ENCODE assay signal across 9 mouse cellular contexts in the genomic region with DNA sequence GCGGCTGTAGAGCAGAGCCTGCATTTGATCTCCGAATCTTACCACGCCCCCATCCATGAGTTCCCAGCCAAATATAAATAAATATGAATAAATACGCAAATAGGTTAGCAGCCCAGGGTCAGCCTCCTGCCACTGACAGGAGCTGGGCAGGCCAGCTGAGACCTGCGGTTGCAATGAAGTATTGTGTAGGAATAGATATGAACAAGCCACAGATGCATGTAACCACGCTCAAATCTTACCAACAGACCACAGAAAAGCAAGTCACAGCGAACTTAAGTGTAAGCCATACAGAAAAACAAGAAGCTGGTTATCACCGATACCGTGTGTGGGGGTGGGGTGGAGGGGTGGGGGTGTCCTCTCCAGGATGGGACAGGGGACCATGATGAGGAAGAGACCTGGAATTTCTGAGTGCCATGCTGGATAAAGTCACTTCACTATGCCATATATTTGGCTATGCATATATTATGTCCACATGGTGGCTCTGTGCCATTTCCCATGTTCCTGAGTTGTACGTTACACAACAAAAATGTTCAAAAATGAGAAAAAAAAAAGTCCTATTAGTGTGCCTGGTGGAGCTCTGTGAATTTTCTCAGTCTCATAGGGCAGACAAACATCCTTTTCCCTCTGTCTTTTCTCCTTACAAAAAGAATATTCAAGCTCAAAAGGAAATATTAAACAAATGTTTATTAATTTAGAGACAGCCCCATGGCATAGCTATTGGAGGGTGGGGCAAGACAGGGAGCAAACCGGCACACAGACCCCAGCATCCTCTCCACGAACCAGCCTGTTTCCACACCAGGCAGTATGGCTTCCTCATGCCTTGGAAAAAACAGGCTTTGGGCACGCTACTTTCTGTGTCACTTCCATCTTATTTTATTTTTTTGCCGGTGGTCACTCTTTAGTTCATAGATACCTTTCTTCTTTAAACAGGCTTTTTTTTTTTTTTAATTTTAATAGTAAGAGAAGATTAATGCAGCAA. TPM values are rescaled to one million over a fixed set of nuclear protein-coding genes. Genes with fewer than 3 reads are reported as not detected.
DNase-seq lines count a peak whose midpoint lies in the region; ATAC-seq and TF ChIP-seq lines count a peak whose summit lies in the region.
"Had no signal": no experiment of that assay in that cellular context is flagged by ENCODE, and none has a peak within 500 bp of the region (broad histone marks: within the 10 kb centered on the region; RNA-seq: fewer than 3 reads in every experiment).

No protein-coding gene starts in this region.

- no peak for DNase-seq in heart, adult 18-20 months
- no peak for DNase-seq in adrenal gland, adult 8-10 months
- DNase-seq in urinary bladder, postnatal 25 days (ENCODE audit: low spot score): no peak
- DNase-seq: kidney, adult 9 months had no signal

- peaks cover 37% of the 10 kb centered on the region for H3K4me1 ChIP-seq in heart, embryonic 15.5 days (replicated peaks)
- H3K4me1 ChIP-seq in bone marrow macrophage, adult 2 months (ENCODE audit: control insufficient read depth, insufficient read depth, low read length): peaks cover 5% of the 10 kb centered on the region
- H3K4me1 ChIP-seq in hindbrain, embryonic 13.5 days (replicated peaks): peaks cover 44% of the 10 kb centered on the region
- peaks cover 44% of the 10 kb centered on the region for H3K4me1 ChIP-seq in midbrain, embryonic 12.5 days

- no peaks in the 10 kb centered on the region for H3K27me3 ChIP-seq in heart, embryonic 15.5 days
- H3K27me3 ChIP-seq in hindbrain, embryonic 13.5 days: peaks cover 8% of the 10 kb centered on the region; the same call in 1 of the 2 replicates
- H3K27me3 ChIP-seq in midbrain, embryonic 12.5 days: peaks cover 20% of the 10 kb centered on the region

- TF ChIP-seq POLR2A in bone marrow macrophage, adult 2 months (IDR thresholded peaks at IDR 0.05; ENCODE audit: borderline replicate concordance, low read depth, low read length): no peak

- WGBS in heart, embryonic 15.5 days: 44% methylated on average over 14 of the region's 14 CpGs
- 42% methylated on average over 14 of the region's 14 CpGs for WGBS in hindbrain, embryonic 13.5 days
- 53% methylated on average over 14 of the region's 14 CpGs for WGBS in midbrain, embryonic 12.5 days

- H3K36me3 ChIP-seq in heart, embryonic 15.5 days: no peaks in the 10 kb centered on the region
- no peaks in the 10 kb centered on the region for H3K36me3 ChIP-seq in hindbrain, embryonic 13.5 days
- H3K36me3 ChIP-seq in midbrain, embryonic 12.5 days: no peaks in the 10 kb centered on the region

- no peak for ATAC-seq in heart, embryonic 15.5 days (replicated peaks; ENCODE audit: insufficient number of reproducible peaks, insufficient read depth, low FRiP score, low read depth)
- ATAC-seq in hindbrain, embryonic 13.5 days (ENCODE audit: low FRiP score): no peak
- no peak for ATAC-seq in midbrain, embryonic 12.5 days (ENCODE audit: low FRiP score, low read depth)
- ATAC-seq in erythroblast, adult 5-6 weeks (replicated peaks; ENCODE audit: low FRiP score, poor library complexity, severe bottlenecking): no peak

- no peak for TF ChIP-seq CTCF in bone marrow macrophage, adult 2 months (IDR thresholded peaks at IDR 0.05; ENCODE audit: low read depth, low read length)

- H3K27ac ChIP-seq in heart, embryonic 15.5 days: 0 out of 2 replicates have a peak overlapping the region, but pooled peaks have one; percentile 79
- H3K27ac ChIP-seq in bone marrow macrophage, adult 2 months (ENCODE audit: insufficient read depth, low read depth, low read length): no peak overlapping the region
- H3K27ac ChIP-seq in hindbrain, embryonic 13.5 days: peak overlapping the region; percentile 95
- H3K27ac ChIP-seq in midbrain, embryonic 12.5 days (replicated peaks): peak overlapping the region; percentile 72

- H3K9ac ChIP-seq in heart, embryonic 15.5 days: peak overlapping the region; percentile 52
- H3K9ac ChIP-seq in hindbrain, embryonic 13.5 days: peak overlapping the region; percentile 72
- H3K9ac ChIP-seq in midbrain, embryonic 12.5 days (replicated peaks): no peak overlapping the region

- peak overlapping the region; percentile 82 for H3K4me2 ChIP-seq in heart, embryonic 15.5 days
- H3K4me2 ChIP-seq in hindbrain, embryonic 13.5 days: peak overlapping the region; percentile 70
- peak overlapping the region; percentile 60 for H3K4me2 ChIP-seq in midbrain, embryonic 12.5 days (replicated peaks)

- H3K4me3 ChIP-seq in heart, embryonic 15.5 days: peak overlapping the region; percentile 51
- peak overlapping the region; percentile 9; the same call in 1 of the 2 replicates for H3K4me3 ChIP-seq in bone marrow macrophage, adult 2 months (ENCODE audit: insufficient read depth, low read length)
- peak overlapping the region; percentile 39 for H3K4me3 ChIP-seq in hindbrain, embryonic 13.5 days
- no peak overlapping the region for H3K4me3 ChIP-seq in midbrain, embryonic 12.5 days

- no peaks in the 10 kb centered on the region for H3K9me3 ChIP-seq in heart, embryonic 15.5 days (replicated peaks)
- no peaks in the 10 kb centered on the region for H3K9me3 ChIP-seq in hindbrain, embryonic 13.5 days
- H3K9me3 ChIP-seq in midbrain, embryonic 12.5 days: no peaks in the 10 kb centered on the region

RNA-seq across cellular contexts. Expression of a gene that starts 28.2 kb away (rescaled TPM):
- polyA plus RNA-seq in heart, embryonic 15.5 days (2015; fragmentation: Nextera tagmentation; extraction: Ambion mirVana): 2.7 and 3.1 TPM in 2 replicates
- 10 to 100 TPM; 15.0 to 15.6 TPM for total RNA-seq in heart, adult 18-20 months (2021)
- polyA plus RNA-seq in bone marrow macrophage, adult 2 months (2012; ENCODE audit: insufficient read depth, insufficient read length, missing spikeins): 30.7 and 34.3 TPM in 2 replicates
- polyA plus RNA-seq in hindbrain, embryonic 13.5 days (2015; fragmentation: Nextera tagmentation; extraction: Ambion mirVana): 3.2 and 3.3 TPM in 2 replicates
- polyA plus RNA-seq in midbrain, embryonic 12.5 days (2016; fragmentation: Nextera tagmentation; extraction: Ambion mirVana): 4.0 and 4.1 TPM in 2 replicates
- 10 to 100 TPM; 35.2 to 38.8 (median 36.3) TPM for total RNA-seq in adrenal gland, adult 8-10 months (2022)
- 9.2 and 12.5 TPM in 2 replicates for total RNA-seq in erythroblast, adult 5-6 weeks (2015; ENCODE audit: low replicate concordance)
- 10.5 and 12.0 TPM in 2 replicates for total RNA-seq in erythroblast, adult 5-6 weeks (2017; ENCODE audit: low replicate concordance)

RNA-seq across cellular contexts. Expression of a gene that starts 33.8 kb away (rescaled TPM):
- 31.2 and 33.9 TPM in 2 replicates for polyA plus RNA-seq in heart, embryonic 15.5 days (2015; fragmentation: Nextera tagmentation; extraction: Ambion mirVana)
- total RNA-seq in heart, adult 18-20 months (2021): 10 to 100 TPM; 71.4 to 86.5 TPM
- 67.6 and 71.2 TPM in 2 replicates for polyA plus RNA-seq in bone marrow macrophage, adult 2 months (2012; ENCODE audit: insufficient read depth, insufficient read length, missing spikeins)
- polyA plus RNA-seq in hindbrain, embryonic 13.5 days (2015; fragmentation: Nextera tagmentation; extraction: Ambion mirVana): 38.0 and 44.1 TPM in 2 replicates
- polyA plus RNA-seq in midbrain, embryonic 12.5 days (2016; fragmentation: Nextera tagmentation; extraction: Ambion mirVana): 36.6 and 37.6 TPM in 2 replicates
- total RNA-seq in adrenal gland, adult 8-10 months (2022): 100 to 1,000 TPM in 3 of 4 experiments, 10 to 100 TPM in 1; 81.4 to 148 (median 128) TPM
- 29.2 and 29.7 TPM in 2 replicates for total RNA-seq in erythroblast, adult 5-6 weeks (2015; ENCODE audit: low replicate concordance)
- 35.7 and 40.3 TPM in 2 replicates for total RNA-seq in erythroblast, adult 5-6 weeks (2017; ENCODE audit: low replicate concordance)
